Mouse (Mus musculus) small intestine, adult 2 months (tissue): ENCODE results near the gene Pla2g3.

Experiments
- CTCF ChIP-seq: fragments of 200-500 bp; IDR thresholded peaks from 2 replicates; pipeline ENCODE4 v1.5.1; 2012; ENCODE audit warnings: low read depth, mild to moderate bottlenecking, control low read depth, inconsistent platforms, low read length, moderate library complexity, mixed read lengths; ENCODE audit not compliant: insufficient replicate concordance, insufficient read length; ENCODE audit errors: extremely low read depth
- POLR2A ChIP-seq: fragments of 200-500 bp; IDR thresholded peaks from 2 replicates; pipeline ENCODE4 v1.6.1; 2012; ENCODE audit warnings: low read depth, mild to moderate bottlenecking, control low read depth, inconsistent platforms, low read length, moderate library complexity

GRCm38 (mm10) chr11:3538341-3538740 lies 50.3 kb downstream of the Pla2g3 start:
- TF ChIP-seq CTCF (no peak), POLR2A (no peak)
